Mouse (Mus musculus): ENCODE results near the gene Sesn1. TPM values are rescaled to one million over a fixed set of nuclear protein-coding genes. Genes with fewer than 3 reads are reported as not detected.

Sesn1 gene
- total and polyA plus RNA-seq, 2 experiments from 2014 or later, result 30.6 to 42.5 TPM

DNA sequence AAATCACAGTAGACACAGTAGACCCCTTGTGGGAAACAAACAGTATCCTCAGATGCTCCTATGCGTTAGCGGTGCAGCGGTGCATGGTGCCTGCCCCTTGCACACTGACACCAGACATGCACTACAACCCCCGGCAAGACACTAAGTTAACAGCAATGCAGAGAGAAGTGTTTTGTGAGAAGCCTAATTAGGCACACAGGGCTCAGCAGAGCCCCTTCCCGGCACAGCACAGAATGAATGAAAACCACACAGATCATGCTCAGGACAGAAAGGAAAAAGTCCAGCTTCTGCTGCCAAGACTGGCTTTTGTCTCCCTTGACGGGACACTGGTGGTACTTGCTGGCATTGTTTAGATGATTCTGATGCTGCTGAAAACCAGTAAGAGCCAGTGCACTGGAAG is 99.2 kb downstream of the Sesn1 start:
- no peaks in the 10 kb centered on the region for H3K4me1 ChIP-seq (ENCODE audit: insufficient read depth, low read length)
- TF ChIP-seq CTCF (IDR thresholded peaks at IDR 0.05), result no peak
- H3K27ac ChIP-seq (ENCODE audit: low read depth, low read length), result no peak overlapping the region
- H3K4me2 ChIP-seq (ENCODE audit: low read depth, low read length, poor library complexity, severe bottlenecking), result no peak overlapping the region
- no peaks in the 10 kb centered on the region for H3K27me3 ChIP-seq (ENCODE audit: insufficient read depth, low read length)
- peaks cover 21% of the 10 kb centered on the region for H3K36me3 ChIP-seq (ENCODE audit: insufficient read depth, low read length)
- ATAC-seq (ENCODE audit: low FRiP score), result peak; percentile 55; the same call in 1 of the 2 replicates
- peak; percentile 56 for DNase-seq (ENCODE audit: low spot score)
- H3K9me3 ChIP-seq (ENCODE audit: low read length), result no peaks in the 10 kb centered on the region
- H3K9ac ChIP-seq (replicated peaks; ENCODE audit: low read length, poor library complexity, severe bottlenecking), result no peak overlapping the region
- no peak overlapping the region for H3K4me3 ChIP-seq (ENCODE audit: low read depth, low read length)
- 57% methylated on average over 6 of the region's 6 CpGs for WGBS

DNA sequence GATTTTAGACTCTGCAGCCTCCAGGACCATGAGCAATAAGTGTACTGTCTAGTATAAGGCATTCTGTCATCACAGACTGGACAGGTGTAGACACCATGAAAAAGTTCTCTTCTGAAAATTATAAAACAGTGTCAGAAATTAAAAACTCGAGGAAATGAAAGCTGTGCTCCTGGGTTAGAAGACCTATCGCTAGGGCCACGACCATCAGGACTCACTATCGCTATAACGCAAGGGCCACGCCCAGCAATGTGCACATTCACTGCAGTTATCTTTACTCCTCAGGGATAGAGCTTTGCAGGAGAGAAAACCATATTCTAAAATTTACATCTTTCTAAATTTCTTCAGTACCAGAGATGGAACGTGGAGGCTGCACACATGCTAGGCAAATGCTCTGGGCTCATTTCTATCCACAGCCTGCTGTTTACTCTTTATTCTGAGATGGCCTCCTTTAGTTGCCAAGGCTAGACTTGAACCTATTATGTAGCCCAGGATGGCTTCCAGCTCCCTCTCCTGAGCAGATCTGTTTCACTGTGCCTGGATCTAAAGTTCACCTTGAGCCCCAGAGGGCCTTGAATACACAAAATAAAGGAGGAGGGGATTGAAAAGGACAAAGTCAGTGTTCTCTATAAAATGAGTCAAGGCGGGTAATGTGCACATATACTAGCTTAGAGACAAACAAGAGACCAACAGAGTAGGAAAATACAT is 102.7 kb downstream of the Sesn1 start:
- H3K4me1 ChIP-seq (ENCODE audit: insufficient read depth, low read length), result no peaks in the 10 kb centered on the region
- ATAC-seq (ENCODE audit: low FRiP score) (no peak), DNase-seq (ENCODE audit: low spot score) (no peak)
- H3K4me3 ChIP-seq (ENCODE audit: low read depth, low read length), result no peak overlapping the region
- no peaks in the 10 kb centered on the region for H3K9me3 ChIP-seq (ENCODE audit: low read length)
- H3K9ac ChIP-seq (replicated peaks; ENCODE audit: low read length, poor library complexity, severe bottlenecking), result no peak overlapping the region
- H3K27me3 ChIP-seq (ENCODE audit: insufficient read depth, low read length), result no peaks in the 10 kb centered on the region
- peaks cover 6% of the 10 kb centered on the region; the same call in 1 of the 2 replicates for H3K36me3 ChIP-seq (ENCODE audit: insufficient read depth, low read length)
- no peak overlapping the region for H3K4me2 ChIP-seq (ENCODE audit: low read depth, low read length, poor library complexity, severe bottlenecking)
- no peak for TF ChIP-seq CTCF (IDR thresholded peaks at IDR 0.05)
- H3K27ac ChIP-seq (ENCODE audit: low read depth, low read length), result no peak overlapping the region
- WGBS, result 93% methylated on average over 8 of the region's 8 CpGs

- no peak overlapping the region for H3K9ac ChIP-seq (replicated peaks; ENCODE audit: low read length, poor library complexity, severe bottlenecking)
- H3K36me3 ChIP-seq (ENCODE audit: insufficient read depth, low read length), result no peaks in the 10 kb centered on the region
- no peak for TF ChIP-seq CTCF (IDR thresholded peaks at IDR 0.05)
- H3K27ac ChIP-seq (ENCODE audit: low read depth, low read length), result no peak overlapping the region
- ATAC-seq (ENCODE audit: low FRiP score) (peak; percentile 42; the same call in 1 of the 2 replicates), DNase-seq (ENCODE audit: low spot score) (peak; percentile 59)
- no peaks in the 10 kb centered on the region for H3K27me3 ChIP-seq (ENCODE audit: insufficient read depth, low read length)
- H3K4me3 ChIP-seq (ENCODE audit: low read depth, low read length), result no peak overlapping the region
- WGBS, result 61% methylated on average over 14 of the region's 14 CpGs
- no peak overlapping the region for H3K4me2 ChIP-seq (ENCODE audit: low read depth, low read length, poor library complexity, severe bottlenecking)
- H3K4me1 ChIP-seq (ENCODE audit: insufficient read depth, low read length), result no peaks in the 10 kb centered on the region; the same call in 1 of the 2 replicates
- H3K9me3 ChIP-seq (ENCODE audit: low read length), result no peaks in the 10 kb centered on the region
Observed at GRCm38 (mm10) chr10:41926726-41927125, 117.0 kb downstream of the Sesn1 start.

- Histone ChIP-seq H3K9ac (replicated peaks; ENCODE audit: low read length, poor library complexity, severe bottlenecking) (no peak overlapping the region), H3K4me2 (ENCODE audit: low read depth, low read length, poor library complexity, severe bottlenecking) (no peak overlapping the region), H3K9me3 (ENCODE audit: low read length) (no peaks in the 10 kb centered on the region), H3K27ac (ENCODE audit: low read depth, low read length) (no peak overlapping the region), H3K27me3 (ENCODE audit: insufficient read depth, low read length) (no peaks in the 10 kb centered on the region), H3K4me1 (ENCODE audit: insufficient read depth, low read length) (peaks cover 3% of the 10 kb centered on the region; the same call in 1 of the 2 replicates), H3K4me3 (ENCODE audit: low read depth, low read length) (no peak overlapping the region), H3K36me3 (ENCODE audit: insufficient read depth, low read length) (no peaks in the 10 kb centered on the region)
- DNase-seq (ENCODE audit: low spot score) (no peak), ATAC-seq (ENCODE audit: low FRiP score) (no peak)
- TF ChIP-seq CTCF (IDR thresholded peaks at IDR 0.05), result no peak
- 52% methylated on average over 4 of the region's 4 CpGs for WGBS
Observed at GRCm38 (mm10) chr10:41930966-41931365, 121.2 kb downstream of the Sesn1 start.

- Histone ChIP-seq H3K4me2 (ENCODE audit: low read depth, low read length, poor library complexity, severe bottlenecking) (no peak overlapping the region), H3K36me3 (ENCODE audit: insufficient read depth, low read length) (no peaks in the 10 kb centered on the region), H3K27me3 (ENCODE audit: insufficient read depth, low read length) (no peaks in the 10 kb centered on the region), H3K4me3 (ENCODE audit: low read depth, low read length) (no peak overlapping the region), H3K9ac (replicated peaks; ENCODE audit: low read length, poor library complexity, severe bottlenecking) (no peak overlapping the region), H3K9me3 (ENCODE audit: low read length) (no peaks in the 10 kb centered on the region), H3K4me1 (ENCODE audit: insufficient read depth, low read length) (peaks cover 3% of the 10 kb centered on the region; the same call in 1 of the 2 replicates), H3K27ac (ENCODE audit: low read depth, low read length) (no peak overlapping the region)
- peak; percentile 81 for DNase-seq (ENCODE audit: low spot score)
- no peak for TF ChIP-seq CTCF (IDR thresholded peaks at IDR 0.05)
- no peak for ATAC-seq (ENCODE audit: low FRiP score)
- WGBS, result 50% methylated on average over 12 of the region's 12 CpGs
Observed at GRCm38 (mm10) chr10:41931962-41932361, 122.2 kb downstream of the Sesn1 start.

- Histone ChIP-seq H3K4me3 (ENCODE audit: low read depth, low read length) (no peak overlapping the region), H3K4me2 (ENCODE audit: low read depth, low read length, poor library complexity, severe bottlenecking) (no peak overlapping the region), H3K9ac (replicated peaks; ENCODE audit: low read length, poor library complexity, severe bottlenecking) (no peak overlapping the region), H3K4me1 (ENCODE audit: insufficient read depth, low read length) (peaks cover 3% of the 10 kb centered on the region; the same call in 1 of the 2 replicates), H3K9me3 (ENCODE audit: low read length) (no peaks in the 10 kb centered on the region), H3K27me3 (ENCODE audit: insufficient read depth, low read length) (no peaks in the 10 kb centered on the region), H3K27ac (ENCODE audit: low read depth, low read length) (no peak overlapping the region), H3K36me3 (ENCODE audit: insufficient read depth, low read length) (no peaks in the 10 kb centered on the region)
- 89% methylated on average over 5 of the region's 5 CpGs for WGBS
- ATAC-seq (ENCODE audit: low FRiP score), result no peak
- no peak for DNase-seq (ENCODE audit: low spot score)
- no peak for TF ChIP-seq CTCF (IDR thresholded peaks at IDR 0.05)
Observed at GRCm38 (mm10) chr10:41932943-41933342, 123.2 kb downstream of the Sesn1 start.

Measured in midbrain, postnatal 0 days (tissue).